Mouse (Mus musculus) heart, embryonic 14.5 days (tissue): ENCODE results near the gene Dagla. TPM values are rescaled to one million over a fixed set of nuclear protein-coding genes. Genes with fewer than 3 reads are reported as not detected.

Experiments
- ATAC-seq: fragments of 200-750 bp; cut with Nextera tagmentation; 2 replicates; pipeline ENCODE4 v1.8.0; 2017; ENCODE audit warnings: low read depth, moderate TSS enrichment; ENCODE audit not compliant: insufficient number of reproducible peaks, insufficient read depth, low FRiP score
- H3K27ac ChIP-seq, 2 experiments: fragments of 200-500 bp in 1 of 2; fragments of 300-500 bp in 1 of 2; sonication (generic) in 1 of 2; replicated peaks in 1 of 2; 2 replicates each; pipeline ENCODE4 v1.5.1; 2012 to 2014; ENCODE audit warnings: low read depth in 2 of 2, low read length in 2 of 2, control low read depth in 1 of 2, mild to moderate bottlenecking in 1 of 2, mixed read lengths in 1 of 2; ENCODE audit not compliant: control insufficient read depth in 1 of 2, insufficient read depth in 1 of 2
- H3K27me3 ChIP-seq: fragments of 300-500 bp; sonication (generic); 2 replicates; pipeline ENCODE4 v1.6.1; 2014; ENCODE audit warnings: mild to moderate bottlenecking, low read length, control low read depth; ENCODE audit not compliant: control insufficient read depth, insufficient read depth
- H3K36me3 ChIP-seq: fragments of 300-500 bp; sonication (generic); 2 replicates; pipeline ENCODE4 v1.6.1; 2014; ENCODE audit warnings: mild to moderate bottlenecking, control low read depth, low read length, mixed read lengths; ENCODE audit not compliant: control insufficient read depth, insufficient read depth
- H3K4me1 ChIP-seq, 2 experiments: fragments of 200-500 bp in 1 of 2; fragments of 300-500 bp in 1 of 2; sonication (generic) in 1 of 2; 2 replicates each; pipeline ENCODE4 v1.6.1; 2012 to 2014; ENCODE audit warnings: low read length in 2 of 2, control low read depth in 1 of 2, mixed read lengths in 1 of 2; ENCODE audit not compliant: control insufficient read depth in 2 of 2, insufficient read depth in 2 of 2
- H3K4me2 ChIP-seq: fragments of 300-500 bp; sonication (generic); 2 replicates; pipeline ENCODE4 v1.6.1; 2014; ENCODE audit warnings: mild to moderate bottlenecking, low read length
- H3K4me3 ChIP-seq, 2 experiments: fragments of 200-500 bp in 1 of 2; fragments of 300-500 bp in 1 of 2; sonication (generic) in 1 of 2; 2 replicates each; pipeline ENCODE4 v1.5.1; 2012 to 2014; ENCODE audit warnings: low read length in 2 of 2, mild to moderate bottlenecking in 2 of 2, control low read depth in 1 of 2, low read depth in 1 of 2, moderate library complexity in 1 of 2; ENCODE audit not compliant: control insufficient read depth in 1 of 2, insufficient read depth in 1 of 2
- H3K9ac ChIP-seq: fragments of 300-500 bp; sonication (generic); 2 replicates; pipeline ENCODE4 v1.6.1; 2014; ENCODE audit warnings: mild to moderate bottlenecking, low read length
- H3K9me3 ChIP-seq: fragments of 300-500 bp; sonication (generic); 2 replicates; pipeline ENCODE4 v1.6.1; 2016; ENCODE audit warnings: low read length, control low read depth; ENCODE audit not compliant: control insufficient read depth
- whole genome bisulfite sequencing: fragments of 180-500 bp; shearing (Covaris S2); extraction: QIAGEN DNeasy Blood & Tissue Kit; methylation state at CpG from one replicate; pipeline ENCODE4 v1.1.7; 2014; 5-methylcytosine and 5-hydroxymethylcytosine counted together
- polyA plus RNA-seq: library from polyadenylated mRNA; unstranded; fragments of >200 nt; fragmentation: Nextera tagmentation; extraction: Ambion mirVana; gene quantifications from 2 replicates; pipeline ENCODE4 v1.2.1, GENCODE M21; 2014

Gene Dagla
- polyA plus RNA-seq, 1 experiment from 2014 or later: 0.82 TPM

DNA sequence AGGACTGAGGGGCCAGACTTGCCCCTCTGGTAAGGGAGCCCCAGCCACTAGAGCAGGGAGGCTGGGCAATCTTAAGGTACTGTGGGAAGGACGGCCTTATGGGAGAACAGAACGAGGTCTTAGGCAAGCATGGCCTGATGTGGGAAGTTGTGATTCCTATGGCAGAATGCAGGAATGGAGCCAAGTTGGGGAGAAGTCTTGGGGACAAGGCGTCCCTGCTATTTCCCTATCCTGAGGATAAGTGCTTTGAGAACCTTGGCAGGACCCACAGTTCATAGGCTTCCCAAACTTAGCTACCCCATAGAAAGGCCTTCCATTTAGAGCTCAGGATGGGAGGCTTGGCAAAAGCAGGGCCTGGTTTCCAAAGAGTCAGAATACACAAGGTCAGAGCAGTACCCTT, 95.8 kb downstream of the Dagla start:
- Histone ChIP-seq H3K9me3 (no peaks in the 10 kb centered on the region), H3K4me3 (no peak overlapping the region), H3K4me1 (peaks cover 0 to 4% of the 10 kb centered on the region in 2 experiments; a peak in 1 of 4 replicates), H3K4me2 (no peak overlapping the region), H3K9ac (no peak overlapping the region), H3K27me3 (no peaks in the 10 kb centered on the region), H3K27ac (no peak overlapping the region), H3K36me3 (peaks cover 77% of the 10 kb centered on the region)
- ATAC-seq: no peak
- 74% methylated on average over 3 of the region's 3 CpGs for WGBS

DNA sequence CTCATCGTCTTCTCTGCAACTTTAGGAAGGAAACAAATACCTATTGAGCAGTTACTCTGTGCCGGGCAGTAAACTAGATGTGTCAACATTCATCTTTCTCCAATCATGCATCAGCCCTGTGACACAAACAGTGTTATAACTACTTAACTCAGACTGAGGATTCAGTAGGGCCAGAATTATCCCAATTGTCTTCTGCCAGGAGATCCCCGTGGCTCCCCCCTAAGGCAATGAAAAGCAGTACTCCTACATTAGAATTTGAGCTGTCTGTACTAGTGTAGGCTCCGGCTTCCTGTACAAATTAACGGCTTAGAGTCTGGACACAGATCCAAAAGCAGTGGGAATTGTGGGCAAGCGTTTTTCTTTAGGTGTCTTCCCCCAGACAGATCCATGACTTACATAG, 99.6 kb downstream of the Dagla start:
- H3K36me3 ChIP-seq: peaks cover 63% of the 10 kb centered on the region
- peak overlapping the region; percentile 85 for H3K4me2 ChIP-seq
- H3K4me3 ChIP-seq: peak overlapping the region in 1 of 2 experiments; percentile 92; a peak in 2 of 4 replicates
- peak overlapping the region; percentile 95 for H3K9ac ChIP-seq
- H3K27ac ChIP-seq: peak overlapping the region in 1 of 2 experiments; percentile 75; a peak in 1 of 4 replicates
- H3K4me1 ChIP-seq: peaks cover 0 to 12% of the 10 kb centered on the region in 2 experiments; a peak in 2 of 4 replicates
- WGBS: 72% methylated on average over 6 of the region's 6 CpGs
- no peaks in the 10 kb centered on the region for H3K9me3 ChIP-seq
- no peaks in the 10 kb centered on the region for H3K27me3 ChIP-seq
- no peak for ATAC-seq

DNA sequence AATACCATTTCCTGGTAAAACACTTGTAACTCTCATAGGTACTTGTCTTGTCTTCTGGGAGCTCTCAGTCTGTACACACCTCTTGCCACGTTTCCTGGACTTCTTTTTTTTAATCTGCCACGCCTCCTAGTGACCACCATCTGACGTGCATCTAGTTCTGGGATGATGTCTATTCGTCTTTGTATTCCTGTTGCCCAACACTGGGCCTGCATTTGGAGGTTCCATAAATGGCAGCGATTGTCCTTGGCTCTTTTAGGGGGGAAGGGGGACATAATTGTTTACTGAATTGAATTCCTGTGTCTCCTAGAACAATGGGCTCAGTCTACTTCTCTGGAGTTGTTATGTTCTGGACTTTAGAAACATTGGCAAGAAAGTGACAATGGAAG, 100.1 kb downstream of the Dagla start:
- H3K9me3 ChIP-seq: no peaks in the 10 kb centered on the region
- H3K36me3 ChIP-seq: peaks cover 63% of the 10 kb centered on the region
- H3K27ac ChIP-seq: peak overlapping the region; percentile 60 to 75
- H3K9ac ChIP-seq: peak overlapping the region; percentile 95
- 3% methylated on average over 5 of the region's 5 CpGs for WGBS
- peaks cover 0 to 12% of the 10 kb centered on the region in 2 experiments; a peak in 2 of 4 replicates for H3K4me1 ChIP-seq
- no peaks in the 10 kb centered on the region for H3K27me3 ChIP-seq
- no peak for ATAC-seq
- peak overlapping the region; percentile 72 to 92; a peak in 3 of 4 replicates for H3K4me3 ChIP-seq
- peak overlapping the region; percentile 85 for H3K4me2 ChIP-seq

DNA sequence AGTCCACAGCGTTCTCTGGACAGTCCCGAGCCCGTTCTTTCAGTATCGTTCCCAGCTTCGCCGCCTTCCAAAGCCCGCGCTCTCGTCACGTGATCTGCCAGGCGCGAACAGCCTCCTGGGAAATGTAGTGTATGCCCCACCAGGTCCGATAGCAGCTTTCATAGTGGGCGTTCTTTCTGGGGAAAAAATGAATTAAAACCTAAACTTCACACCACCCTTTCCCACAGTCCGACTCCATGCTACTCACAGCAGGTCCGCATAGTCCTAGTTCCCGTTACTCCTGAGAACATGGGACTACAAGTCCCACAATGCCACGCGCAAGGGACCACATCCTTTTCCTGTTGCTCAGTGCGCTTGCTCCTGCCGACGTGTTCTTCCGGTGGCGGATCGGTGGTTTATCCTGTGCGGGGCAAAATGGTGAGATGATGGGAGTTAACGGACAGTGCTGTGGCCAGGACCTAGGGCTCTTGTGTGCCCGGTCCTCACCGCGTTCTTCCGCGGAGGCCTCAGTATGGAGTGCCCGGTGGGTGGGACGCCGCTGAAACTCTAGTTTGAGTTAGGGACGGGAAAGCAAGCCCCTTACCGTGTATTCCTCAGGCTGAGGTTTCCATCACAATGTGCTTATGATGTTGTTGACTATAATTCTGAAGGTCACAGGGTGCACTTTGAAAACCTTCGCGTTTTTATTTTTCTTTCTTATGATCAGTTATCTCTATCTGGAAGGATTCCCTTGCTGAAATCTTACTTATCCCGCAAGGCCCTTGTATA, 100.6 kb downstream of the Dagla start, which contains the start of the genes Tmem258 and Fen1:
Tmem258 (plus strand) TSS at position 167 of the 768 bp plus-strand sequence.
Fen1 (minus strand) TSS at position 322 of the 768 bp plus-strand sequence.
- peak within 1 kb of the TSS; percentile 95 for H3K9ac ChIP-seq
- peaks cover 64% of the 10 kb centered on the region for H3K36me3 ChIP-seq
- H3K4me1 ChIP-seq: peaks cover 0 to 12% of the 10 kb centered on the region in 2 experiments; a peak in 2 of 4 replicates
- no peaks in the 10 kb centered on the region for H3K27me3 ChIP-seq
- H3K27ac ChIP-seq: peak within 1 kb of the TSS; percentile 75 to 85
- peak within 1 kb of the TSS; percentile 72 to 92 for H3K4me3 ChIP-seq
- H3K4me2 ChIP-seq: peak within 1 kb of the TSS; percentile 85
- peak; percentile 89 for ATAC-seq
- WGBS: under 1% methylated on average over 40 of the region's 40 CpGs
- H3K9me3 ChIP-seq: no peaks in the 10 kb centered on the region

DNA sequence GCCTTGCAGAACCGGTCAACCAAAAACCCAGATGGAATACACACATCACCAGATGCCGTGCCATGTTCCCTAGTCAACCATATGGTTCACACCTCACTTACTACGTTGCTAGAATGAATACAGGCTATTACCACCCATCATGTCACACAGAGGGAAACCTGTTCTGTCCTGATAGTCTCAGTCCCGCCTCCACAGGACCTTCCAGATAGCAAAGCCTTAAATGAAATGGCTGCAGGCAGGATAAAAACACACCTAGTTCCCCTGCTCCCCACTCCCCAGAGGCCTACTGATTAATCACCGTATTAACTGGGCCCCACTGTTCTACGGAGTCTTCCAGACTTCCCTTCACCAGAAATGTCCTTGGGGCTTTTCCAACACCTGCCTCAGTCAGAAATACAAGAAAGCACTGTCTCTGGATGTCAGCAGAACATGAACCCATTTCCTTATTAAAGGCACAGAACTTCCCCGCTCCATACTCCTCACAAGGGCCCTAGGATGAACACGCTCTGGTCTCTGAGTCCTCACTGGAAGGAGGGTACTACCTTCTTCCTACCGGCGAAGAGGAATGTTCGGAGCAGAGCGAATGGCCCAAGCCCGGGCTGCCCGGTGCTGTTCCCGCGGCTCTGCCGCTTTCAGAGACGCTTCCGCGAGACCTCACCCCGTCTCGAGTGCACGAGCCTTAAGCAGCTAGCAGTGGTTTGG, 101.4 kb downstream of the Dagla start:
- ATAC-seq: no peak; the same call in 1 of the 2 replicates
- peak overlapping the region; percentile 95 for H3K9ac ChIP-seq
- peaks cover 0 to 12% of the 10 kb centered on the region in 2 experiments; a peak in 2 of 4 replicates for H3K4me1 ChIP-seq
- WGBS: 3% methylated on average over 23 of the region's 23 CpGs
- H3K9me3 ChIP-seq: no peaks in the 10 kb centered on the region
- H3K27me3 ChIP-seq: no peaks in the 10 kb centered on the region
- H3K36me3 ChIP-seq: peaks cover 59% of the 10 kb centered on the region
- H3K27ac ChIP-seq: peak overlapping the region; percentile 75 to 85
- peak overlapping the region; percentile 85 for H3K4me2 ChIP-seq
- peak overlapping the region; percentile 72 to 92 for H3K4me3 ChIP-seq

DNA sequence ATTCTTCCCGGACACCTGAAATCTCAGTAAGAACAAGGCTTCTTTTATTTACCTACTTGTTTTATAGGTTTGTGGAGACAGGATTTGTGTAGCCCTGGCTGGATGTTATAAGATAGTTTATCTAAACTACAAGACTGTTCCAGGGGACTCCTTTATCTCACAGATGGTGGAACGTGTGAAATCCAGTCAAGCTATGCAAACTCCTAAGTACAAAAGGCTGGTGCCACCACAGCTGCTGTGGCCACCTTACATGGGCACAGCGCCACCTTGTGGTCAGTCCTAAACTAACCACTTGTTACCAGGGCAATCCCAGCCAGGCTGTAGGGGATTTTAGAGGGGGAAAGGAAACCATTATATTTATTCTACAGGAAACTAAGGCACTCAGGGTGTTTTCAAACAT, 106.0 kb downstream of the Dagla start:
- H3K27ac ChIP-seq: no peak overlapping the region
- peaks cover 64% of the 10 kb centered on the region for H3K36me3 ChIP-seq
- no peak overlapping the region for H3K4me3 ChIP-seq
- no peak overlapping the region for H3K4me2 ChIP-seq
- ATAC-seq: no peak
- no peaks in the 10 kb centered on the region for H3K9me3 ChIP-seq
- H3K9ac ChIP-seq: no peak overlapping the region
- peaks cover 0 to 8% of the 10 kb centered on the region in 2 experiments; a peak in 2 of 4 replicates for H3K4me1 ChIP-seq
- H3K27me3 ChIP-seq: no peaks in the 10 kb centered on the region
- 29% methylated on average over 3 of the region's 3 CpGs for WGBS

DNA sequence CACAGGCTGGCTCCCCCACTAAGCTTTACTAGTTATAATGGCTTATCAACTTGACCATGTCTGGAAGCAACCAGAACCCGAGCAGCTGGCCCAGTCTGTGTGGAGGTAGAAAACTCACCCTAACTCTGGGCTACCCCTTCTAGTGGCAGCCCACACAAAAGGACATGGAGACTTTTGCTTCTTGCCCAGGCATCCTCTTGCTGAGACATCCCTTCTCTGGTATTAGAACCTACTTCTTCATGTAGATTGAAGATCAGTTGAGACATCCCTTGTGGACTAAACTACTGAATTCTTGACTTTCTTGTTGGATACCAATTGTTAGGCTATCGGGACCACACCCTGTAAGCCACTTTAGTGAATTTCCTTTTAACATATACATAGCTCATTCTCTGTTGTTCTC, 106.4 kb downstream of the Dagla start:
- H3K27ac ChIP-seq: no peak overlapping the region
- no peak overlapping the region for H3K9ac ChIP-seq
- peaks cover 0 to 8% of the 10 kb centered on the region in 2 experiments; a peak in 2 of 4 replicates for H3K4me1 ChIP-seq
- H3K27me3 ChIP-seq: no peaks in the 10 kb centered on the region
- H3K4me2 ChIP-seq: no peak overlapping the region
- WGBS: 68% methylated on average over 2 of the region's 2 CpGs
- H3K36me3 ChIP-seq: peaks cover 68% of the 10 kb centered on the region
- no peak overlapping the region for H3K4me3 ChIP-seq
- no peaks in the 10 kb centered on the region for H3K9me3 ChIP-seq
- ATAC-seq: no peak
